Mouse (Mus musculus) heart, embryonic 16.5 days (tissue): ENCODE measurements around the gene Lrp5. TPM values are rescaled to one million over a fixed set of nuclear protein-coding genes. Genes with fewer than 3 reads are reported as not detected.

ENCODE experiments used
- ATAC-seq: fragments of 200-750 bp; cut with Nextera tagmentation; replicated peaks from 2 replicates; pipeline ENCODE4 v1.8.0; 2017; ENCODE audit warnings: moderate number of reproducible peaks; ENCODE audit not compliant: insufficient read depth, low FRiP score; ENCODE audit errors: extremely low read depth
- H3K27ac ChIP-seq: fragments of 300-500 bp; sonication (generic); 2 replicates; pipeline ENCODE4 v1.5.1; 2014; ENCODE audit warnings: mild to moderate bottlenecking, low read length, control low read depth, moderate library complexity
- H3K27me3 ChIP-seq: fragments of 300-500 bp; sonication (generic); 2 replicates; pipeline ENCODE4 v1.6.1; 2014; ENCODE audit warnings: low read length, mixed read lengths; ENCODE audit not compliant: control insufficient read depth, insufficient read depth
- H3K36me3 ChIP-seq: fragments of 300-500 bp; sonication (generic); 2 replicates; pipeline ENCODE4 v1.6.1; 2014; ENCODE audit not compliant: control insufficient read depth, insufficient read depth
- H3K4me1 ChIP-seq: fragments of 300-500 bp; sonication (generic); 2 replicates; pipeline ENCODE4 v1.6.1; 2014; ENCODE audit warnings: low read length, mixed read lengths; ENCODE audit not compliant: control insufficient read depth, insufficient read depth
- H3K4me2 ChIP-seq: fragments of 300-500 bp; sonication (generic); 2 replicates; pipeline ENCODE4 v1.6.1; 2014; ENCODE audit warnings: low read depth, mild to moderate bottlenecking, control low read depth, low read length
- H3K4me3 ChIP-seq: fragments of 300-500 bp; sonication (generic); 2 replicates; pipeline ENCODE4 v1.5.1; 2014; ENCODE audit warnings: mild to moderate bottlenecking, control low read depth, low read length
- H3K9ac ChIP-seq: fragments of 300-500 bp; sonication (generic); 2 replicates; pipeline ENCODE4 v1.6.1; 2014; ENCODE audit warnings: low read length, control low read depth
- H3K9me3 ChIP-seq: fragments of 300-500 bp; sonication (generic); replicated peaks from 2 replicates; pipeline ENCODE4 v1.6.1; 2016; ENCODE audit warnings: low read length; ENCODE audit not compliant: control insufficient read depth
- WGBS: fragments of 180-500 bp; shearing (Covaris S2); extraction: QIAGEN DNeasy Blood & Tissue Kit; methylation state at CpG from one replicate; pipeline ENCODE4 v1.1.7; 2014; 5-methylcytosine and 5-hydroxymethylcytosine counted together
- polyA plus RNA-seq: library from polyadenylated mRNA; unstranded; fragments of >200 nt; fragmentation: Nextera tagmentation; extraction: Ambion mirVana; gene quantifications from 2 replicates; pipeline ENCODE4 v1.2.1, GENCODE M21; 2015

The Lrp5 gene
- polyA plus RNA-seq, 1 experiment from 2014 or later = 3.1 TPM

- Histone ChIP-seq H3K4me2 (no peak overlapping the region), H3K9me3 (no peaks in the 10 kb centered on the region), H3K9ac (no peak overlapping the region), H3K27me3 (no peaks in the 10 kb centered on the region), H3K27ac (no peak overlapping the region), H3K4me3 (no peak overlapping the region), H3K36me3 (no peaks in the 10 kb centered on the region), H3K4me1 (peaks cover 9% of the 10 kb centered on the region)
- WGBS = 83% methylated on average over 2 of the region's 2 CpGs
- ATAC-seq = no peak
These were observed 130.1 kb downstream of the Lrp5 start for GRCm38 (mm10) chr19:3556169-3556827.

GRCm38 (mm10) chr19:3554785-3555184 is 131.6 kb downstream of the Lrp5 start:
- no peaks in the 10 kb centered on the region for H3K36me3 ChIP-seq
- no peaks in the 10 kb centered on the region for H3K27me3 ChIP-seq
- H3K4me3 ChIP-seq = no peak overlapping the region
- no peak for ATAC-seq
- no peak overlapping the region for H3K27ac ChIP-seq
- no peak overlapping the region for H3K4me2 ChIP-seq
- WGBS = 88% methylated on average over 8 of the region's 8 CpGs
- H3K9me3 ChIP-seq = no peaks in the 10 kb centered on the region
- peaks cover 8% of the 10 kb centered on the region for H3K4me1 ChIP-seq
- no peak overlapping the region for H3K9ac ChIP-seq

- Histone ChIP-seq H3K4me2 (no peak overlapping the region), H3K36me3 (no peaks in the 10 kb centered on the region), H3K9ac (no peak overlapping the region), H3K4me1 (peaks cover 10% of the 10 kb centered on the region), H3K9me3 (no peaks in the 10 kb centered on the region), H3K27me3 (no peaks in the 10 kb centered on the region), H3K4me3 (no peak overlapping the region), H3K27ac (no peak overlapping the region)
- WGBS = 72% methylated on average over 4 of the region's 4 CpGs
- no peak for ATAC-seq
These were observed 134.7 kb downstream of the Lrp5 start for GRCm38 (mm10) chr19:3551573-3552159.

- Histone ChIP-seq H3K27me3 (no peaks in the 10 kb centered on the region), H3K9me3 (no peaks in the 10 kb centered on the region), H3K36me3 (no peaks in the 10 kb centered on the region), H3K9ac (no peak overlapping the region), H3K27ac (no peak overlapping the region), H3K4me2 (no peak overlapping the region), H3K4me1 (peaks cover 15% of the 10 kb centered on the region), H3K4me3 (no peak overlapping the region)
- no peak for ATAC-seq
- 88% methylated on average over 1 of the region's 1 CpGs for WGBS
These were observed 136.3 kb downstream of the Lrp5 start for GRCm38 (mm10) chr19:3550101-3550500.

- no peak overlapping the region for H3K4me2 ChIP-seq
- H3K27ac ChIP-seq = no peak overlapping the region
- no peaks in the 10 kb centered on the region for H3K9me3 ChIP-seq
- H3K4me1 ChIP-seq = peaks cover 15% of the 10 kb centered on the region
- no peak overlapping the region for H3K4me3 ChIP-seq
- H3K27me3 ChIP-seq = no peaks in the 10 kb centered on the region
- ATAC-seq = no peak
- 75% methylated on average over 1 of the region's 1 CpGs for WGBS
- H3K36me3 ChIP-seq = no peaks in the 10 kb centered on the region
- no peak overlapping the region for H3K9ac ChIP-seq
These were observed 137.1 kb downstream of the Lrp5 start for GRCm38 (mm10) chr19:3549263-3549662.

- Histone ChIP-seq H3K36me3 (peaks cover 2% of the 10 kb centered on the region; the same call in 1 of the 2 replicates), H3K4me1 (peaks cover 15% of the 10 kb centered on the region)
These were observed 138.1 kb downstream of the Lrp5 start for GRCm38 (mm10) chr19:3548311-3548710.

GRCm38 (mm10) chr19:3544995-3545394 is 141.4 kb downstream of the Lrp5 start:
- Histone ChIP-seq H3K36me3 (peaks cover 9% of the 10 kb centered on the region), H3K9ac (no peak overlapping the region), H3K27me3 (no peaks in the 10 kb centered on the region), H3K9me3 (no peaks in the 10 kb centered on the region), H3K4me1 (peaks cover 15% of the 10 kb centered on the region), H3K4me3 (no peak overlapping the region), H3K4me2 (no peak overlapping the region), H3K27ac (no peak overlapping the region)
- 88% methylated on average over 2 of the region's 2 CpGs for WGBS
- no peak for ATAC-seq

More at GRCm38 (mm10) chr19:3548311-3548710, 138.1 kb downstream of the Lrp5 start:
- WGBS = 100% methylated on average over 1 of the region's 1 CpGs
- Histone ChIP-seq H3K27ac (no peak overlapping the region), H3K9ac (no peak overlapping the region), H3K9me3 (no peaks in the 10 kb centered on the region), H3K27me3 (no peaks in the 10 kb centered on the region), H3K4me3 (no peak overlapping the region), H3K4me2 (no peak overlapping the region)
- ATAC-seq = no peak

- WGBS = 92% methylated on average over 4 of the region's 4 CpGs
- Histone ChIP-seq H3K4me2 (no peak overlapping the region), H3K9ac (no peak overlapping the region), H3K36me3 (peaks cover 9% of the 10 kb centered on the region), H3K27ac (no peak overlapping the region), H3K4me3 (no peak overlapping the region), H3K4me1 (peaks cover 15% of the 10 kb centered on the region), H3K9me3 (no peaks in the 10 kb centered on the region), H3K27me3 (no peaks in the 10 kb centered on the region)
- no peak for ATAC-seq
These were observed 143.8 kb downstream of the Lrp5 start for GRCm38 (mm10) chr19:3542591-3542990.

- H3K9me3 ChIP-seq = no peaks in the 10 kb centered on the region
- no peak for ATAC-seq
- H3K9ac ChIP-seq = no peak overlapping the region
- no peak overlapping the region for H3K4me3 ChIP-seq
- peaks cover 7% of the 10 kb centered on the region for H3K4me1 ChIP-seq
- peaks cover 9% of the 10 kb centered on the region for H3K36me3 ChIP-seq
- H3K27me3 ChIP-seq = no peaks in the 10 kb centered on the region
- 91% methylated on average over 5 of the region's 5 CpGs for whole genome bisulfite sequencing
- no peak overlapping the region for H3K4me2 ChIP-seq
- H3K27ac ChIP-seq = no peak overlapping the region
These were observed 145.4 kb downstream of the Lrp5 start for GRCm38 (mm10) chr19:3540997-3541396.
